Mouse (Mus musculus) liver (tissue): Measurements from ENCODE around the gene Cpne8.
"Not testable (repeated sequence)": the region's sequence is repeated elsewhere in the genome, so short reads cannot be mapped to it uniquely, and the experiment has no call there.

Source experiments
- DNase-seq: peaks from one replicate; pipeline ENCODE4 v3.0.0-alpha.2; 2020; ENCODE audit warnings: mixed read lengths

The Cpne8 gene

DNA sequence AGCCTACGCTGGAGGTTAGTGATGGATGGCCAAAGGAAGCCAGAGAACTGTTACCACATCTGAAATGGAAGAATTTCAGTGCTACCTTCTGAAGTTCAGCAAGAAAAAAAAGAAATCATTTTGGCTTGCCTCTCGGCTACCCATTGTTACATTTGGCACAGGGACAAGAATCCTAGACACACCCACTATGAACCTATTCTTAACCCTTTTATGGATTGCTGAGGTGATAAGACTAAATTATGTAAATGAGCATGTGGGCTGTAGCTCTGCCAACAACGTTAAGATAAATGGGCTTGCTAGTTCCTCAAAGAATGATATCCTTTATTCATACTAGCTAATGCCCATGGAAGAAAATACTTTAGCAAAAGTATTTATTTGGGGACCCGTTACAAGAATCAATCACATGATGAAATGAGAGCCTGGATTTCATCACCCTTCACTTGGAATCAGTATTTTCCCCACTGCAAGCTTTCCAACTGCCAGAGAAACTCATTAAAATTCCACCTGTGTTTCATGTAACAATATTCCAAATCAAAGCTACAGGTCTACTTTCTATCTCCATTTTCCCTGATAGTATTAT is 69.3 kb downstream of the Cpne8 start:
- DNase-seq, result no peak

- DNase-seq, result no peak
Observed at GRCm38 (mm10) chr15:90608368-90608767, 70.9 kb downstream of the Cpne8 start.

- no peak for DNase-seq
Observed at GRCm38 (mm10) chr15:90607181-90607580, 72.1 kb downstream of the Cpne8 start.

DNA sequence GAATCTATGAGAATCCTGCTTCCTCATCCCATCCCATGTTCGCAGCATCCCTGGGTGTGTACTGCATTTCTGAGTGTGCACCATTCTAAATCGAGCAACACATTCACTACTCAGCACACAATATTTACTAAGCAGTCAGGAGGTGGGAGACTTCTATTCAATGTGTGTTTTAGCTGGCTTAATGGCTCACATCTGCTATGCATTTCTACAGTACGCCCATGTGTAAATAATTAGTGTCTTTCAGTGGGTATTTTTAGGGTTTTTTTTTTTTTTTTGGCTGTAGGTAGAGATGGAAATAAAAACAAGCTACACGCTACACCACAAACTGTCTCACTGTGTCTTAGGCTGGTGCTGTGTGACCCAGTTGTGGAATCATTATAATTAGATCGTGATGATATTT is 75.6 kb downstream of the Cpne8 start:
- DNase-seq, result no peak

GRCm38 (mm10) chr15:90597715-90598497 is 81.3 kb downstream of the Cpne8 start:
- no peak for DNase-seq

DNA sequence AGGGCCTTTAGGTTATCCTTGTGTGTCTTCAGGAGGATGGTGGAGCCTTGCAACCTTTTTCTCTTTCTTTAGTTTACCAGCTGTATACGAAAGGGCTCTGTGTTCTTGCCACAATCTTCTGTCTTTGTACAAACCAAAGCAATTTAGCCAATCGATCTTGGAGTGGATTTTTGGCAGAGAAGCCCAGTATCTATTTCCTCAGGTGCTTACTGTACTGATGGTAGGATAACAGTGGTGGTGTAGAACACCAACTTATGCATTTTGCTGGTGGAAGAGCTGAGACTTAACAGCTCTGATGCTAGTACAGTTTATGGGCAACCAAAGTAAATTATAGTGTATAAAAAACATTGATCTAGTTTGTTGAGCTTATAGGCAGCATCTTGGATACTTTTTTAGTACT is 83.6 kb downstream of the Cpne8 start:
- DNase-seq, result no peak

DNA sequence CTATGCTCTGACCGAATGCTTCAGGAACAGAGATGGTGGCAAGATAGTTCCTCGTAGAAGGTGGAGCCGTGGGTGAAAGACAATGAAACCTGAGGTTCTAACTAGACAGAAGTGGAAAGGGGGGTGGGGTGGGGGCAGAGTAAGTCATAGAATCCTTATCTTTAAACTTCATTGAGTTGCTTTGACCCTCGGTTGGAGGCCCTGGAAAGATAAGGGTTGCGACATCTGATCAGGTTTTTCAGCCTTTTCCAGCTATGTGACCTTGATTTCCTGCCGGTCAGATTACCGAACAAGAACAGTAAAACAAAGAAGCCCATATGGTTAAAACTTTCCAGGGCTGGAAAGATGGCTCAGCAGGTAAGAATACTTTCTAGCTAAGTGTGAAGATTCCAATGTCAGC is 89.6 kb downstream of the Cpne8 start:
- DNase-seq, result no peak

GRCm38 (mm10) chr15:90577402-90577801 is 101.8 kb downstream of the Cpne8 start:
- DNase-seq, result no peak

DNA sequence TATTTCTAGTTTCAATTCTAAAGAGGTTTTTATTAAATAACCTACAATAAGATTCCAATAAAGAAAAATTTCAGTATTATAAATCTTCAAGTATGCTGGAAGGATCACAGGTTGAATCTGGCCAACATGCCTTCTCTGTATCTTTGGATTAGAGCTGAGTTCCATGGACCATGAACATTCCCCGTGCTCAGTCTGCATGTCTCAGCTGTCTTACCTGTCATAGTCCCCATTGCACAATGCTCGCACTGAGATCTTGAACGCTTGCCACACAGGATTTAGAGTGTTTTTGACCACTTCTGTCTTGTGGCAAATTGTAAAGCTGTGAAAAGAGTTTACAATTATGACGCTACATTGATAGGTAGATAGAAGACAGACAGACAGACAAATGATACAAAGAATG is 110.0 kb downstream of the Cpne8 start:
- DNase-seq, result no peak

GRCm38 (mm10) chr15:90568050-90568449 is 111.2 kb downstream of the Cpne8 start:
- DNase-seq, result no peak

GRCm38 (mm10) chr15:90563996-90564395 is 115.2 kb downstream of the Cpne8 start:
- DNase-seq, result no peak

DNA sequence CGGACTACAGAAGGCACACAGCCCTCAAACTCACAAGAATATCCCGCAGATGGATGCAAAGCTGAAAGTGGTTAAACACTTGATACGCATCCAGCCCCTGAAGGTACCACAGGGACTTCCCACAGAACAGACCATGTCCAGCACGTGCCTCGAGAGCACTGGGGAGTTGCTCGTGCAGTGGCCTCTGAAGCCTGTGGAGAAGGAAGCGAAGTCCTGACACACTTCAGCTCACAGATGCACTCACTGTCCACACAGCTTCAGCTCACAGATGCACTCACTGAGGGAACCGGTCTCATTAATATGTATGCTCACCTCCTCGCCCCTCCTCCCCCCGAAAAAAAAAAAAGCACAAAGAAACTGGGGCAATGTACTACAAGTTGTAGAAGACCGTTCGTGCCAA is 117.6 kb downstream of the Cpne8 start:
- DNase-seq, result no peak

DNA sequence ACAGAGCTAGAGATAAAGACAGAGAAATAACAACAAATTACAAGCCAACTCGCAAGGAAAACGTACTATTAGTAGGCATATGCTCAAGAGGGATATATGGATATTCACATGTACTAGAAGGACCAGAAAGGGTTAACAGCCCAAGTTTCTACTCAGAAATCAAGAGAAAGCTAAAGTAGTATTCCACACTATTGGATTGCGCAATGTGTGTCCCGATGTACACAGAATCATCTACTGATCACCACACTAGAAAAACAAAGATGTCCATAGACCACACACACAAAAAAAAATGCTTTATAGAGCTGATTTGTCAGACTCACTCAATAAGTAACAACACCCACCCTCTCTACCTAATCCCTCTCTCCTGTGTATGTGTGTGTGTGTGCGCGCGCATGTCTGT is 130.6 kb downstream of the Cpne8 start:
- DNase-seq, result no peak

- DNase-seq, result no peak
Observed at GRCm38 (mm10) chr15:90543447-90543846, 135.8 kb downstream of the Cpne8 start.

DNA sequence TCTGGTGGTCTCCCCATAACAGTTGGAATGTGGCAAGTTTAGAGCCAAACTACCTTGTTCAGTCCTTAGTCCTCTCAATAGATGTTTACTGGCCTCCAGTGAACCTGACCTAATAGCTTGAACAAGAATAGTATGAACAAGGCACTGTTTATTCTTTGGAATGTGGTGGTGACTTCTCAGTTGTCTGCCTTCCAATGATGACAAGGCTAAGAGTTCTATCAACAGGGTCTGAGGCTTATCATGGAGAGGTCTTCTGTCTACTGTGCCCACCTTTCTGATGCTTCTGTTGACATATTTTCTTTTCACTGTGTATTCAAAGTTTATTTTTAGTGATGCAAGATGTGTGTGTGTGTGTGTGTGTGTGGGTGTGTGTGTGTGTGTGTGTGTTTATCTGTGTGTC is 137.1 kb downstream of the Cpne8 start:
- no peak for DNase-seq

DNA sequence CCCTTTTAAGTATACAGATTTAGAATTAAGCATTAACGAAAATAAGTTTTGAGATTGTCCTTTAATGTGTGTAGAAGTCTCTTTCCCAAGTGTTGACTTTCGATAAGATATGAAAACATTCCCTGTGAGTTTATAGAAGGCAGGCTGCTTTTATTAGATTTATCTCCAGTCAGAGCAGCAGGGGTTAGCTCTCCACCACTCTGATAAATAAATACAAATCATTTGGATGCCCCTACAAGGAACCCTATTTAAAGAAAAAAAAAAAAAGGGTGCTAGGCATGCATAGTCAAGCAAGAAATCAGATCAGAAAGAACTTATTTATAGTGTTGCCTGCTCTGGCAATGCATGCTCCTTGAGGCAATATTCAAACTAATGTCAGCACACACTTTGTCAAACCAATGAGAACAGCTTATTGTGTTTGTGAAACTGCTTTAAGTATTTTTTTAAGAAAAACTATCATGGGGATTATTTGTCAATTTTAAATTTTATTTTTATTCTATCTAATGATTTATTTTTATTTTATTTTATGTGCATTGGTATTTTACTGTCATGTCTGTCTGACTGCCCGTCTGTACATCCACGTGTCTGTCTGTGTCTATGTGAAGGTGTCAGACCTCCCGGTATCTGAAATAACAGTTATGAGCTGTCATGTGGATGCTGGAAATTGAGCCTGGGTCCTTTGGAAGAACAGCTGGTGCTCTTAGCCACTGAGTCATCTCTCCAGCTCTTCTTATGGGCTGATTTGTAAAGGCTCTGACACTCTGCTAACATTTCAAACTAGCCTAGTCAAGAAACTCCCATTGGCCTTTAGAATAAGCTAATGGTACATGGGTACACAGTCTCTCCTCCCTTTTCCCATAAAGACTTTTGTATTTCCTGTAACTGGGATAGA is 142.7 kb downstream of the Cpne8 start:
- DNase-seq, result no peak

GRCm38 (mm10) chr15:90535730-90536129 is 143.5 kb downstream of the Cpne8 start:
- no peak for DNase-seq

GRCm38 (mm10) chr15:90512769-90513168 is 166.5 kb downstream of the Cpne8 start:
- DNase-seq, result no peak

GRCm38 (mm10) chr15:90497080-90497479 is 182.2 kb downstream of the Cpne8 start:
- no peak for DNase-seq

DNA sequence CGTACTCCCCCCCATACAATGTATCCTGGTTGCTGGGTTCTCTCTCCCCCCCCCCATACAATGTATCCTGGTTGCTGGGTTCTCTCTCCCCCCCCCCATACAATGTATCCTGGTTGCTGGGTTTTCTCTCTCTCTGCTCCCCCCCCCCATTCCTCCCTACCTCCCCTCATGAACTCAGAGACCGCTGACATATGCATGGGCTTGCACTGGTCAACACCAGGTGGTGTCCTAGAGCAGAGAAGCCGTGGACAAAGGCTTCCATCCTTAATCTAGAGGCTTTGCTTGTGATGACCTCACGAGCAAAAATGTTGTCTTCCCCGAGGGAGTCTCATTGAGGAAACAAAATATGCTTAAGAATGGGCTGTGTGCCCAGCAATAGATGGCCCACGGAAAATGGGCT is 187.7 kb downstream of the Cpne8 start:
- no peak for DNase-seq

GRCm38 (mm10) chr15:90490186-90490585 is 189.0 kb downstream of the Cpne8 start:
- no peak for DNase-seq

DNA sequence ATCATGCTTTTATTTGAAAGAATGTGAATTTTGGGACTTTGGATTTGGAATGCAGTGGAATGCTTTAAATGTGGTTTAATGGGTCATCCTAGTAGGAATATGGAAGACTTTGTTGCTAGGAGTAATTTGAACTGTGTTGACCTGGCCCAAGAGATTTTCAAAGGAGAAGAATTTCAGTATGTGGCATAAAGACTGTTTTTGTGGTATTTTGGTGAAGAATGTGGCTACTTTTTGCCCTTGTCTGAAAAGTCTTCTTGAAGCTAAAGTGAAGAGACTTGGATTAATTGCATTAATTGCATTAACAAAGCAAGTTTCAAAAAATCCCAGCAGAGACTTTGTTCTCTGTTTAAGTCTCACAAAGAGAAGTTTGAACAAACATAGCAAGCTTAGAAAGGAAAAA is 208.7 kb downstream of the Cpne8 start:
- not testable (repeated sequence) for DNase-seq

DNA sequence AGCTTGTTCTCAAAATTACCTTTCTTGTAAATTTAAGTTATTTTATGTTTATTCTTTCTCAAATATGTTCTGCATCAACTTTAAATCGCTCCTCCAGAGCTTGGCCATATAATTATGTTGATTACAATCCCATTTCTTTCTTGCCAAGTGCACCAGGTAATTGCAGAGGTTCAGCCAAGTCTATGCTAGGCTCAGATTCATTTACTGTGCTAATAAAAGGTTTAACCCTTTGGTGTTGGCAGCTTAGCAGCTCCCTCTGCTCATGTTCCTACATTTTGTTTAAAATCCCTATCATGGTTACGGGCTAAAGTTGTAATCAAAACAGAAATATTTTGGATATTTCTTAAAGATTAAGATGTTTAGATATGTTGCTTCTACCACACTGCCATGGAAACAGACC is 216.0 kb downstream of the Cpne8 start:
- no peak for DNase-seq

GRCm38 (mm10) chr15:90446076-90446475 is 233.2 kb downstream of the Cpne8 start:
- DNase-seq, result no peak
